ENCODE assay signal across 8 mouse cellular contexts in genomic region chr16:35056306-35056705, GRCm38 (mm10). TPM values are rescaled to one million over a fixed set of nuclear protein-coding genes. Genes with fewer than 3 reads are reported as not detected.
DNase-seq lines count a peak whose midpoint lies in the region; ATAC-seq lines count a peak whose summit lies in the region.

No protein-coding gene starts in this region.

- no peak overlapping the region for H3K9ac ChIP-seq in forebrain, embryonic 14.5 days (ENCODE audit: low read length)
- H3K9ac ChIP-seq in liver, embryonic 12.5 days: no peak overlapping the region
- no peak overlapping the region for H3K9ac ChIP-seq in neural tube, embryonic 14.5 days (replicated peaks; ENCODE audit: low read depth, low read length)
- no peak overlapping the region for H3K9ac ChIP-seq in kidney, embryonic 14.5 days (ENCODE audit: low read depth, low read length)

- H3K4me1 ChIP-seq in forebrain, embryonic 14.5 days (ENCODE audit: control insufficient read depth, insufficient read depth, low read length): no peaks in the 10 kb centered on the region
- peaks cover 50% of the 10 kb centered on the region for H3K4me1 ChIP-seq in liver, embryonic 12.5 days
- H3K4me1 ChIP-seq in neural tube, embryonic 14.5 days (ENCODE audit: control insufficient read depth, insufficient read depth, low read length): no peaks in the 10 kb centered on the region
- H3K4me1 ChIP-seq in kidney, embryonic 14.5 days (ENCODE audit: control insufficient read depth, insufficient read depth, low read length): no peaks in the 10 kb centered on the region

- H3K9me3 ChIP-seq in forebrain, embryonic 14.5 days (replicated peaks; ENCODE audit: control insufficient read depth, low read length): no peaks in the 10 kb centered on the region
- H3K9me3 ChIP-seq in liver, embryonic 12.5 days (replicated peaks): no peaks in the 10 kb centered on the region
- H3K9me3 ChIP-seq in neural tube, embryonic 14.5 days (ENCODE audit: control insufficient read depth, low read length): no peaks in the 10 kb centered on the region
- H3K9me3 ChIP-seq in kidney, embryonic 14.5 days (ENCODE audit: control insufficient read depth, low read length): no peaks in the 10 kb centered on the region

- WGBS in forebrain, embryonic 14.5 days: 24% methylated on average over 5 of the region's 5 CpGs
- 32% methylated on average over 5 of the region's 5 CpGs for WGBS in liver, embryonic 12.5 days (ENCODE audit: insufficient replicate concordance)
- WGBS in neural tube, embryonic 14.5 days: 30% methylated on average over 5 of the region's 5 CpGs
- WGBS in kidney, embryonic 14.5 days: 38% methylated on average over 5 of the region's 5 CpGs

- no peak overlapping the region for H3K27ac ChIP-seq in forebrain, embryonic 14.5 days (ENCODE audit: low read depth, low read length)
- H3K27ac ChIP-seq in liver, embryonic 12.5 days: peak overlapping the region; percentile 40; the same call in 1 of the 2 replicates
- H3K27ac ChIP-seq in neural tube, embryonic 14.5 days (ENCODE audit: low read depth, low read length): no peak overlapping the region
- H3K27ac ChIP-seq in kidney, embryonic 14.5 days (ENCODE audit: low read depth, low read length): no peak overlapping the region

- 0 out of 2 replicates have a peak, but pooled peaks cover 3% of the 10 kb centered on the region for H3K36me3 ChIP-seq in forebrain, embryonic 14.5 days (ENCODE audit: control insufficient read depth, insufficient read depth, low read length)
- H3K36me3 ChIP-seq in liver, embryonic 12.5 days: peaks cover 11% of the 10 kb centered on the region; the same call in 1 of the 2 replicates
- H3K36me3 ChIP-seq in neural tube, embryonic 14.5 days (ENCODE audit: control insufficient read depth, insufficient read depth, low read length): no peaks in the 10 kb centered on the region
- peaks cover 4% of the 10 kb centered on the region; the same call in 1 of the 2 replicates for H3K36me3 ChIP-seq in kidney, embryonic 14.5 days (ENCODE audit: control insufficient read depth, insufficient read depth, low read length)

- ATAC-seq in forebrain, embryonic 14.5 days: peak; percentile 58; the same call in 1 of the 2 replicates
- no peak for ATAC-seq in liver, embryonic 12.5 days
- ATAC-seq in neural tube, embryonic 14.5 days (ENCODE audit: low read depth): peak; percentile 60; the same call in 1 of the 2 replicates
- ATAC-seq in kidney, embryonic 14.5 days (ENCODE audit: low FRiP score, low TSS enrichment): no peak

- DNase-seq in gastrocnemius, adult 18-20 months (ENCODE audit: low spot score): peak; percentile 61
- no peak for DNase-seq in gastrocnemius, postnatal 36 days
- peak; percentile 48 for DNase-seq in thymus, postnatal 0 days (ENCODE audit: low spot score)
- DNase-seq in thymus, postnatal 36 days: no peak
- DNase-seq in forebrain, embryonic 14.5 days (ENCODE audit: low spot score): peak; percentile 89

- H3K4me2 ChIP-seq in forebrain, embryonic 14.5 days (ENCODE audit: low read length): no peak overlapping the region
- H3K4me2 ChIP-seq in liver, embryonic 12.5 days: no peak overlapping the region
- H3K4me2 ChIP-seq in neural tube, embryonic 14.5 days (ENCODE audit: low read depth, low read length): no peak overlapping the region
- no peak overlapping the region for H3K4me2 ChIP-seq in kidney, embryonic 14.5 days (replicated peaks; ENCODE audit: low read depth, low read length)

- intact Hi-C loops in gastrocnemius, postnatal 36 days (cut with DNase I): no loop called here

- H3K4me3 ChIP-seq in forebrain, embryonic 14.5 days (ENCODE audit: low read depth, low read length): no peak overlapping the region
- no peak overlapping the region for H3K4me3 ChIP-seq in liver, embryonic 12.5 days
- no peak overlapping the region for H3K4me3 ChIP-seq in neural tube, embryonic 14.5 days (ENCODE audit: low read depth, low read length)
- H3K4me3 ChIP-seq in kidney, embryonic 14.5 days (ENCODE audit: low read length): no peak overlapping the region

- no peaks in the 10 kb centered on the region for H3K27me3 ChIP-seq in forebrain, embryonic 14.5 days (replicated peaks; ENCODE audit: control insufficient read depth, insufficient read depth, low read length)
- no peaks in the 10 kb centered on the region for H3K27me3 ChIP-seq in liver, embryonic 12.5 days (replicated peaks)
- no peaks in the 10 kb centered on the region for H3K27me3 ChIP-seq in neural tube, embryonic 14.5 days (ENCODE audit: control insufficient read depth, insufficient read depth, low read length)
- no peaks in the 10 kb centered on the region for H3K27me3 ChIP-seq in kidney, embryonic 14.5 days (ENCODE audit: control insufficient read depth, insufficient read depth, low read length)

RNA-seq across cellular contexts. Expression of gene Hacd2, which starts 34.1 kb away (rescaled TPM):
- total RNA-seq in gastrocnemius, adult 18-20 months (2021): 1 to 10 TPM; 1.9 to 2.1 TPM
- total RNA-seq in gastrocnemius, postnatal 36 days (2021): 1 to 10 TPM; 2.7 to 3.2 TPM
- polyA plus RNA-seq in thymus, postnatal 0 days (2015; fragmentation: Nextera tagmentation; extraction: Ambion mirVana): 46.7 and 53.7 TPM in 2 replicates
- polyA plus RNA-seq in forebrain, embryonic 14.5 days (2014; fragmentation: Nextera tagmentation; extraction: Ambion mirVana): 19.8 and 32.1 TPM in 2 replicates
- 81.7 and 82.9 TPM in 2 replicates for polyA plus RNA-seq in liver, embryonic 12.5 days (2016; fragmentation: Nextera tagmentation; extraction: Ambion mirVana)
- 25.7 and 28.9 TPM in 2 replicates for polyA plus RNA-seq in neural tube, embryonic 14.5 days (2014; fragmentation: Nextera tagmentation; extraction: Ambion mirVana)
- 51.4 and 73.9 TPM in 2 replicates for polyA plus RNA-seq in kidney, embryonic 14.5 days (2014; fragmentation: Nextera tagmentation; extraction: Ambion mirVana)

Comparison
In these comparisons a context has a peak if more than half of its experiments do, and no peak if none do; other contexts are left out.
1. DNase-seq: peak in gastrocnemius, adult 18-20 months (single experiment), thymus, postnatal 0 days (single experiment) and forebrain, embryonic 14.5 days (single experiment); none in gastrocnemius, postnatal 36 days (0 of 2) and thymus, postnatal 36 days (0 of 2).
2. ATAC-seq: peak in forebrain, embryonic 14.5 days (single experiment) and neural tube, embryonic 14.5 days (single experiment); none in liver, embryonic 12.5 days (single experiment) and kidney, embryonic 14.5 days (single experiment).